Mouse (Mus musculus): ENCODE data around the gene Tacc2. TPM values are rescaled to one million over a fixed set of nuclear protein-coding genes. Genes with fewer than 3 reads are reported as not detected.

The Tacc2 gene
- total RNA-seq, 2 experiments from 2014 or later, result 364 to 380 TPM

GRCm38 (mm10) chr7:130603556-130603955, 26.3 kb downstream of the Tacc2 start:
- DNase-seq (ENCODE audit: low spot score), result no peak
- intact Hi-C loops (cut with DNase I), result loop anchor here (5.0 to 10.0 kb wide), 2 partner anchors 71 to 134 kb away; no protein-coding TSS in a partner anchor

- intact Hi-C loops (cut with DNase I), result loop anchor here (2.0 to 10.0 kb wide), 4 partner anchors 70 to 158 kb away; no protein-coding TSS in a partner anchor
- DNase-seq (ENCODE audit: low spot score), result no peak
Measured at GRCm38 (mm10) chr7:130604390-130604789, 27.2 kb downstream of the Tacc2 start.

GRCm38 (mm10) chr7:130605111-130605510, 27.9 kb downstream of the Tacc2 start:
- intact Hi-C loops (cut with DNase I), result loop anchor here (2.0 to 10.0 kb wide), 3 partner anchors 70 to 158 kb away; no protein-coding TSS in a partner anchor
- no peak for DNase-seq (ENCODE audit: low spot score)

- no peak for DNase-seq (ENCODE audit: low spot score)
- intact Hi-C loops (cut with DNase I), result loop anchor here (10.0 kb wide), 1 partner anchor 68 kb away; no protein-coding TSS in a partner anchor
Measured at GRCm38 (mm10) chr7:130606958-130607357, 29.7 kb downstream of the Tacc2 start.

- intact Hi-C loops (cut with DNase I), result no loop called here
- DNase-seq (ENCODE audit: low spot score), result no peak
Measured at GRCm38 (mm10) chr7:130613973-130614372, 36.7 kb downstream of the Tacc2 start.

GRCm38 (mm10) chr7:130617591-130617990, 40.4 kb downstream of the Tacc2 start:
- intact Hi-C loops (cut with DNase I), result no loop called here
- DNase-seq (ENCODE audit: low spot score), result no peak

- intact Hi-C loops (cut with DNase I), result no loop called here
- DNase-seq (ENCODE audit: low spot score), result no peak
Measured at GRCm38 (mm10) chr7:130621068-130621467, 43.8 kb downstream of the Tacc2 start.

- DNase-seq (ENCODE audit: low spot score), result no peak
- intact Hi-C loops (cut with DNase I), result no loop called here
Measured at GRCm38 (mm10) chr7:130621953-130622352, 44.7 kb downstream of the Tacc2 start.

GRCm38 (mm10) chr7:130622359-130622758, 45.1 kb downstream of the Tacc2 start:
- intact Hi-C loops (cut with DNase I), result no loop called here
- DNase-seq (ENCODE audit: low spot score), result no peak

GRCm38 (mm10) chr7:130624299-130624698, 47.1 kb downstream of the Tacc2 start:
- intact Hi-C loops (cut with DNase I), result no loop called here
- no peak for DNase-seq (ENCODE audit: low spot score)

GRCm38 (mm10) chr7:130625361-130625760, 48.1 kb downstream of the Tacc2 start:
- intact Hi-C loops (cut with DNase I), result no loop called here
- no peak for DNase-seq (ENCODE audit: low spot score)

- DNase-seq (ENCODE audit: low spot score), result no peak
- intact Hi-C loops (cut with DNase I), result no loop called here
Measured at GRCm38 (mm10) chr7:130628601-130629000, 51.4 kb downstream of the Tacc2 start.

GRCm38 (mm10) chr7:130629999-130630398, 52.8 kb downstream of the Tacc2 start:
- intact Hi-C loops (cut with DNase I), result no loop called here

GRCm38 (mm10) chr7:130630956-130631355, 53.7 kb downstream of the Tacc2 start:
- no peak for DNase-seq (ENCODE audit: low spot score)
- intact Hi-C loops (cut with DNase I), result no loop called here

More at GRCm38 (mm10) chr7:130629999-130630398, 52.8 kb downstream of the Tacc2 start:
- no peak for DNase-seq (ENCODE audit: low spot score)

GRCm38 (mm10) chr7:130631553-130632378, 54.5 kb downstream of the Tacc2 start:
- intact Hi-C loops (cut with DNase I), result no loop called here
- DNase-seq (ENCODE audit: low spot score), result no peak

GRCm38 (mm10) chr7:130632379-130632732, 55.1 kb downstream of the Tacc2 start:
- DNase-seq (ENCODE audit: low spot score), result no peak
- intact Hi-C loops (cut with DNase I), result no loop called here

- intact Hi-C loops (cut with DNase I), result no loop called here
- no peak for DNase-seq (ENCODE audit: low spot score)
Measured at GRCm38 (mm10) chr7:130634259-130634871, 57.1 kb downstream of the Tacc2 start.

GRCm38 (mm10) chr7:130635212-130635611, 58.0 kb downstream of the Tacc2 start:
- no peak for DNase-seq (ENCODE audit: low spot score)
- intact Hi-C loops (cut with DNase I), result no loop called here

- intact Hi-C loops (cut with DNase I), result no loop called here
- DNase-seq (ENCODE audit: low spot score), result no peak
Measured at GRCm38 (mm10) chr7:130636274-130636673, 59.0 kb downstream of the Tacc2 start.

GRCm38 (mm10) chr7:130636902-130637301, 59.7 kb downstream of the Tacc2 start:
- no peak for DNase-seq (ENCODE audit: low spot score)
- intact Hi-C loops (cut with DNase I), result no loop called here

GRCm38 (mm10) chr7:130637811-130638210, 60.6 kb downstream of the Tacc2 start:
- DNase-seq (ENCODE audit: low spot score), result no peak
- intact Hi-C loops (cut with DNase I), result no loop called here
